In the genomic region with DNA sequence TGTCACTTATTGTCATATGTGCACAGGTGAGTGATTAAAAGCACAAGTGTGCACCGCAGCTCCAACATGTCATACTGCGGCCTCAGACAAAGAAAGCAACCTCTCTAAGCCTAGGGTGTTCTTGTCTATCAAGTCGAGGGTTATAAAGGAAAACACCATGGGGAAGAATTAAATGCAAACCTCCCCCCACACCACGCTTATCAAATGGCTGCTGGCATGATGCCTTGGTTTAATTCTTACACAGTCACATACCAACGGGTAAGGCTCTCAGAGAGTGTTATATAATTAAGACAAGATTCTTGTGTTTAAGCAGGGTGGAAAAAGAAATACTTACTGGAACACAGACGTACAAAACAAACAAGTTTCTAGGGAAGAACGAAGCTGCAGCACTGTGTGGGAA, we compare ENCODE assay signal across 30 mouse cellular contexts. TPM values are rescaled to one million over a fixed set of nuclear protein-coding genes. Genes with fewer than 3 reads are reported as not detected.
A peak's percentile ranks its signal among the peaks of the same experiment; 100 is the strongest.
DNase-seq lines count a peak whose midpoint lies in the region; ATAC-seq and TF ChIP-seq lines count a peak whose summit lies in the region.
"Had no signal": no experiment of that assay in that cellular context is flagged by ENCODE, and none has a peak within 500 bp of the region (broad histone marks: within the 10 kb centered on the region; RNA-seq: fewer than 3 reads in every experiment).

No protein-coding gene starts in this region.

- H3K27ac ChIP-seq in heart, embryonic 13.5 days (replicated peaks) = no peak overlapping the region
- no peak overlapping the region for H3K27ac ChIP-seq in lung, embryonic 14.5 days (ENCODE audit: low read depth)
- peak overlapping the region; percentile 58 for H3K27ac ChIP-seq in testis, adult 2 months (ENCODE audit: control insufficient read depth, insufficient read depth, low read depth, low read length)
- no peak overlapping the region for H3K27ac ChIP-seq in forebrain, embryonic 16.5 days (ENCODE audit: low read length)
- H3K27ac ChIP-seq: hindbrain, embryonic 12.5 days; hindbrain, postnatal 0 days; intestine, embryonic 15.5 days; layer of hippocampus, adult 2 months; left cerebral cortex, adult 2 months; limb, embryonic 12.5 days; liver, embryonic 15.5 days; midbrain, embryonic 12.5 days; neural tube, embryonic 12.5 days had no signal

- no peak for TF ChIP-seq POLR2A in testis, adult 2 months (IDR thresholded peaks at IDR 0.05; ENCODE audit: control insufficient read depth, low read depth, low read length)

- no peak overlapping the region for H3K4me3 ChIP-seq in heart, embryonic 13.5 days
- no peak overlapping the region for H3K4me3 ChIP-seq in lung, embryonic 14.5 days (ENCODE audit: low read depth, low read length)
- H3K4me3 ChIP-seq in testis, adult 2 months (ENCODE audit: control insufficient read depth, low read depth, low read length) = no peak overlapping the region
- H3K4me3 ChIP-seq in forebrain, embryonic 16.5 days (replicated peaks; ENCODE audit: low read length) = no peak overlapping the region
- H3K4me3 ChIP-seq: hindbrain, embryonic 12.5 days; intestine, embryonic 15.5 days; layer of hippocampus, adult 2 months; left cerebral cortex, adult 2 months; limb, embryonic 12.5 days; liver, embryonic 15.5 days; midbrain, embryonic 12.5 days; myocyte; neural tube, embryonic 12.5 days had no signal

- no peak for ATAC-seq in heart, embryonic 13.5 days (ENCODE audit: extremely low read depth, insufficient number of reproducible peaks, low FRiP score, low TSS enrichment)
- no peak for ATAC-seq in lung, embryonic 14.5 days (ENCODE audit: insufficient read depth)
- ATAC-seq in forebrain, embryonic 16.5 days = no peak
- ATAC-seq: CD4-positive, CD25-positive, alpha-beta regulatory T cell, adult 4 months; forebrain, embryonic 14.5 days; hindbrain, postnatal 0 days; intestine, embryonic 15.5 days had no signal

- no peak for DNase-seq in heart, adult 8-10 months (ENCODE audit: low spot score)
- peak; percentile 20 for DNase-seq in lung, embryonic 14.5 days
- no peak for DNase-seq in lung, postnatal 4 days
- DNase-seq in testis, postnatal 10 days (ENCODE audit: low spot score) = no peak
- DNase-seq: adrenal gland, postnatal 25 days; cerebellum, adult 8-10 months; cerebellum, postnatal 25 days; gastrocnemius, postnatal 10 days; kidney, adult 2 months; kidney, postnatal 36 days; right cerebral cortex, adult 18-20 months; spleen, adult 18-20 months; thymus, adult 2 months; thymus, postnatal 36 days had no signal

- peak overlapping the region; percentile 45 for H3K4me2 ChIP-seq in heart, embryonic 13.5 days
- no peak overlapping the region for H3K4me2 ChIP-seq in lung, embryonic 14.5 days
- H3K4me2 ChIP-seq in forebrain, embryonic 16.5 days (ENCODE audit: low read length) = no peak overlapping the region
- H3K4me2 ChIP-seq: hindbrain, embryonic 12.5 days; intestine, embryonic 15.5 days; limb, embryonic 12.5 days; liver, embryonic 15.5 days; midbrain, embryonic 12.5 days; neural tube, embryonic 12.5 days had no signal

- H3K9ac ChIP-seq in heart, embryonic 13.5 days = no peak overlapping the region
- no peak overlapping the region for H3K9ac ChIP-seq in lung, embryonic 14.5 days
- H3K9ac ChIP-seq in forebrain, embryonic 16.5 days (replicated peaks; ENCODE audit: low read depth, low read length) = no peak overlapping the region
- H3K9ac ChIP-seq: hindbrain, embryonic 12.5 days; intestine, embryonic 15.5 days; limb, embryonic 12.5 days; liver, embryonic 15.5 days; midbrain, embryonic 12.5 days; neural tube, embryonic 12.5 days had no signal

- no peak for TF ChIP-seq CTCF in lung, embryonic 14.5 days (IDR thresholded peaks at IDR 0.05; ENCODE audit: low read depth)
- no peak for TF ChIP-seq CTCF in testis, adult 2 months (IDR thresholded peaks at IDR 0.05; ENCODE audit: control insufficient read depth, insufficient read depth, insufficient replicate concordance, low read depth, low read length)

- no peaks in the 10 kb centered on the region for H3K9me3 ChIP-seq in heart, embryonic 13.5 days
- no peaks in the 10 kb centered on the region for H3K9me3 ChIP-seq in lung, embryonic 14.5 days (ENCODE audit: low read depth, low read length)
- H3K9me3 ChIP-seq in forebrain, embryonic 16.5 days (ENCODE audit: control insufficient read depth, low read length) = no peaks in the 10 kb centered on the region
- H3K9me3 ChIP-seq: hindbrain, embryonic 12.5 days; intestine, embryonic 15.5 days; limb, embryonic 12.5 days; liver, embryonic 15.5 days; midbrain, embryonic 12.5 days; neural tube, embryonic 12.5 days had no signal

- H3K36me3 ChIP-seq in heart, embryonic 13.5 days = no peaks in the 10 kb centered on the region
- no peaks in the 10 kb centered on the region for H3K36me3 ChIP-seq in lung, embryonic 14.5 days (ENCODE audit: insufficient read depth)
- H3K36me3 ChIP-seq in testis, adult 2 months (ENCODE audit: control insufficient read depth, insufficient read depth, low read length) = no peaks in the 10 kb centered on the region
- H3K36me3 ChIP-seq in forebrain, embryonic 16.5 days (ENCODE audit: control insufficient read depth, insufficient read depth) = no peaks in the 10 kb centered on the region
- H3K36me3 ChIP-seq: hindbrain, embryonic 12.5 days; intestine, embryonic 15.5 days; limb, embryonic 12.5 days; liver, embryonic 15.5 days; midbrain, embryonic 12.5 days; neural tube, embryonic 12.5 days had no signal

- peaks cover 18% of the 10 kb centered on the region for H3K4me1 ChIP-seq in heart, embryonic 13.5 days
- H3K4me1 ChIP-seq in lung, embryonic 14.5 days (ENCODE audit: insufficient read depth) = no peaks in the 10 kb centered on the region
- peaks cover 2% of the 10 kb centered on the region; the same call in 1 of the 2 replicates for H3K4me1 ChIP-seq in testis, adult 2 months (ENCODE audit: control insufficient read depth, insufficient read depth, low read length)
- no peaks in the 10 kb centered on the region for H3K4me1 ChIP-seq in forebrain, embryonic 16.5 days (replicated peaks; ENCODE audit: control insufficient read depth, insufficient read depth, low read length)
- H3K4me1 ChIP-seq: hindbrain, embryonic 12.5 days; intestine, embryonic 15.5 days; limb, embryonic 12.5 days; liver, embryonic 15.5 days; midbrain, embryonic 12.5 days; neural tube, embryonic 12.5 days had no signal

- 48% methylated on average over 7 of the region's 7 CpGs for WGBS in heart, embryonic 13.5 days
- 49% methylated on average over 7 of the region's 7 CpGs for WGBS in lung, embryonic 14.5 days
- WGBS in forebrain, embryonic 16.5 days = 35% methylated on average over 7 of the region's 7 CpGs

- no peaks in the 10 kb centered on the region for H3K27me3 ChIP-seq in heart, embryonic 13.5 days (replicated peaks)
- H3K27me3 ChIP-seq in lung, embryonic 14.5 days (ENCODE audit: insufficient read depth, low read length) = no peaks in the 10 kb centered on the region
- H3K27me3 ChIP-seq in testis, adult 2 months (ENCODE audit: control insufficient read depth, insufficient read depth, low read length) = no peaks in the 10 kb centered on the region
- no peaks in the 10 kb centered on the region for H3K27me3 ChIP-seq in forebrain, embryonic 16.5 days (replicated peaks; ENCODE audit: control insufficient read depth, insufficient read depth, low read length)
- H3K27me3 ChIP-seq: hindbrain, embryonic 12.5 days; intestine, embryonic 15.5 days; limb, embryonic 12.5 days; liver, embryonic 15.5 days; midbrain, embryonic 12.5 days; neural tube, embryonic 12.5 days had no signal

RNA-seq across cellular contexts. Expression of gene Txk, which starts 16.8 kb away (rescaled TPM):
- 0.10 and 0.20 TPM in 2 replicates for polyA plus RNA-seq in heart, embryonic 13.5 days (2015; fragmentation: Nextera tagmentation; extraction: Ambion mirVana)
- under 1 TPM in 2 of 4 experiments, not detected in 2; 0.06 to 0.08 TPM for total RNA-seq in heart, adult 8-10 months (2022)
- polyA plus RNA-seq in lung, embryonic 14.5 days (2014; fragmentation: Nextera tagmentation; extraction: Ambion mirVana) = 0.08 TPM in 1 of 2 replicates, not detected in the other
- polyA plus RNA-seq in testis, adult 2 months (2012; rRNA removed) = 1.2 and 1.7 TPM in 2 replicates
- polyA plus RNA-seq in forebrain, embryonic 16.5 days (2015; fragmentation: Nextera tagmentation; extraction: Ambion mirVana) = 0.13 TPM in 1 of 2 replicates, not detected in the other
- total RNA-seq: adrenal gland, postnatal 25 days; gastrocnemius, postnatal 10 days; layer of hippocampus, adult 2 months; layer of hippocampus, postnatal 14 days had no signal
- polyA plus RNA-seq: forebrain, embryonic 14.5 days; hindbrain, embryonic 12.5 days; limb, embryonic 12.5 days had no signal
